Mouse (Mus musculus) liver, postnatal 0 days (tissue): ENCODE measurements around the gene Sh3bp4.

ENCODE experiments used
- CTCF ChIP-seq: sonication (generic); IDR thresholded peaks from 2 replicates; pipeline ENCODE4 v1.5.1; 2016; ENCODE audit warnings: antibody characterized with exemption, low read depth
- EP300 ChIP-seq: IDR thresholded peaks from 2 replicates; pipeline ENCODE4 v1.6.1; 2016; ENCODE audit warnings: antibody characterized with exemption, low read depth, mild to moderate bottlenecking

- TF ChIP-seq CTCF (no peak), EP300 (no peak)
Observed at GRCm38 (mm10) chr1:89056175-89056574, 14.0 kb upstream of the Sh3bp4 start.
